Mouse (Mus musculus) Muller cell, postnatal 12 days (primary cell): Measurements from ENCODE around the gene Mertk.
"Not testable (repeated sequence)": the region's sequence is repeated elsewhere in the genome, so short reads cannot be mapped to it uniquely, and the experiment has no call there.

Experiments
- DNase-seq: peaks from one replicate; pipeline ENCODE4 v3.0.0-alpha.2; 2015; ENCODE audit errors: inconsistent ontology term

Mertk gene

GRCm38 (mm10) chr2:128698693-128699181, at the start of gene Mertk:
Mertk (plus strand) TSS chr2:128698956.
- peak; percentile 99 for DNase-seq

- no peak for DNase-seq
Observed at GRCm38 (mm10) chr2:128680661-128681060, 18.1 kb upstream of the Mertk start.

DNA sequence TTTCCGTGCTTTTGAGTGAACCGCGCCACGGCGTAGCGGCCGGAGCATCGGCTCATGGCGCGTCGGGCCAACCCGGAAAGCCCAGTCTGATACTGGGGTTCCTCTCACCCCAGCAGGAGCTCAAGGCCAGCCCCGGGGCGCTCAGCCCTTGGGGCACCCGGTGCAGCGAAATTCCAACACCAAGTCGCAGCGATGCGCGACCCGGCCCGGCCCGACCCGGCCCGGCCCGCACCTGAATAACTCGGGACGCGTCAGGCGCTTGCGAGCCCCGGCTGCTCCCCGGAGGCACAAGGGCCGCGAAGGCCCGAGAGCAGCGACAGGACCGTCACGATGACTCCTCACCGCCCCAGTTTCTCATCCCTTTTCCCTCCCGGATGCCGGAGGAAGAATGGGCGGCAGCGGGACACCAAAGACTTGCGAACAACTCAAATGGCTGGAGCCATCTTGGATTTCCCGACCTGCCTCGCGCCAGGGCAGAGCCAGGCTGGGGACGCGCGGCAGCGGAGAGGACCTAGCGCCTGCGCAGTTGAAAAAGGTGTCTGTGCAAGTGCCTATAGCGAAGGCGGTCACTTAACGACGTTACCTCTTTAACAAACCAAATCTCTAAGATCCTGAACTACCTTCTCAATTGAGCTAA, 11.7 kb upstream of the Mertk start, which contains the start of gene Anapc1:
Gene Anapc1, minus strand, starts transcription at position 471 of the 637 bp plus-strand sequence.
- DNase-seq: peak; percentile 88

DNA sequence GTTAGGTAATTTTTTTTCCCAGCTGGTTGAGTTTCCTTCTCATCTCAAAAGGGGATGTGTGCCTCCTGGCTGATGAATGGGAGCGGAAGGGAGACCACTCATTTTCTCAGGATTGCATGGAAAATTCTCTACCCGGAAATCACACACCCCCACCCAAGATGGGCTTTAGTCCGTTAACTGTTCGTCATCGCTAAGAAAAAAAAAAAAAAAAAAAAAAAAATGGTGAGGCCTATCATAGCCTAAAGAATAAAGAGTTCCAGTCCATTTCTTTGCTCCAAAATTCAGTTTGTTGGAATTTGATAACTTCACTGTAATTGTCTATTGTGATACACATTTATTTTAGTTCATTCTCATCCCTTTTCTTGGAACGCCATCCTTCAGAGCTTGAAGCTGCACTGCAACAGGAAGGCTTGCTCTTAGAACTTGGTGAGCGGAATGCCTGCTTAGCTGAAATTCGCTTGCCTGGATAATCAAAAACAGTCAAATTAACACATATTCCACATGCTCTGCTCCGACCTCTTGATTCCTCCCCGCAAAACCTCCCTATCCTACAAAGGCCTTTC, 11.1 kb upstream of the Mertk start:
- no peak for DNase-seq

DNA sequence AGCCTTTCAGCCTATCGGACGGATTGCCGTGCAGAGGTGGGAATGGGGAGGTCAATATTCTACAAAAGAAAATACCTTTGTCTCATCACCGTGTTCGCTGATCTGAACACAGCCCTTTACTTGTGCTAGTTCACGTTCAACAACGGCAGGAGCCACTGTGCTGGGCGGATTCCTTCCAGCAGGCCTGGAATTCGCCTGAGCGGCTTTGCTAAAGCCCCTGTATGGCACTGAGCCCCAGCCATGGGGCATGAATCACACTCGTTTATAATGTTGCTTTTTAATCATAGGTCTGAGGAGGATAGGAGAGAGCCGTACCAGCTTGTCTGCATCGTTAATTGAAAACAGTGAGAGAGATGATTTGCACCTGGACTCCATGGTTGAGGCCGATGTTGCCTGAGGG, 6.4 kb upstream of the Mertk start:
- no peak for DNase-seq

- DNase-seq: peak; percentile 27
Observed at GRCm38 (mm10) chr2:128692771-128693170, 6.0 kb upstream of the Mertk start.

GRCm38 (mm10) chr2:128693236-128693635, 5.5 kb upstream of the Mertk start:
- DNase-seq: no peak

DNA sequence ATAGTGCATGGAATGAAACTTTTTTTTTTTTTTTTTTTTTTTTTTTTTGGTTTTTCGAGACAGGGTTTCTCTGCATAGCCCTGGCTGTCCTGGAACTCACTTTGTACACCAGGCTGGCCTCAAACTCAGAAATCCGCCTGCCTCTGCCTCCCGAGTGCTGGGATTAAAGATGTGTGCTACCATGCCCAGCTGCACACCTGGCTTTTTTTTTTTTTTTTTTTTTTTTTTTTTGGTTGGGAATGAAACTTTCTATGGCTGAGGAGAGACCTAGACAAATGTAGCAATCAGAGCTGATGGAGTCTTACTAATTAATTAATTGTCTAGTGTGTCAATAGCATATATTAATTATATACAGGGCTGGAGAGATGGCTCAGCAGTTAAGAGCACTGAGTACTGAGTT, 4.9 kb upstream of the Mertk start:
- DNase-seq: not testable (repeated sequence)

DNA sequence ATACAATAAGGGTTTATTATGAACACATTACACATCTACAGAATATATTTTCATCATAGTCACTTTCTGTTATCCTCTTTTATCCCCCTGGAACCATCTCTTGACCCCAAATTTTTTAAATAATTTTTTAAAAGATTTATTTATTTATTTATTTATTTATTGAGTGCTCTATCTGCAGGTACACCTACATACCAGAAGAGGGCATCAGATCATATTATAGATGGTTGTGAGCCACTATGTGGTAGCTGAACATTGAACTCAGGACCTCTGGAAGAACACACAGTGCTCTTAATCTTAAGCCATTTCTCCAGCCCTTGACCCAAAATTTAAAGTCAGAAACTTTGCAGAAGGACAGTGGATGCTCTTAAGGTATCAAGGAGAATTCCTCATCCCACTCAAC, 4.2 kb upstream of the Mertk start:
- no peak for DNase-seq

DNA sequence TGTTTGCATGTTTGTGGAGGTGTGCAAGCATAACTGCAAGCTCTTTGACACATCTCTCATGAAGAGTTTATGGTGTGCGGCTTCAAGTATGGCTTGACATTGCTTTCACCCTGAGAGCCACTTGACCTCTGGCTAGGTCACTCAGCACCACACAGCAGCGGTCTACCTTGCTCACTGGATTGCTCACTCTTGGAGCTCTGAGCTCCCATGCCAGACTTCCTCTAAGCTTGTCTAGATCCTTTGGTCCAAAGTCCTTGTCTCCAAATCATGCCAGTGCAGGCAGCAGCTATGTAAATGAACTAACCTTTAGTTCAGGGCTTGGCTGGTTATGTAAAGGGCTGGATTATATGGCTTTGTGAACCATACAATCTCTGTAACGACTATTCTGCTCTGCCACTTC, 2.3 kb upstream of the Mertk start:
- no peak for DNase-seq

- no peak for DNase-seq
Observed at GRCm38 (mm10) chr2:128697047-128697446, 1.7 kb upstream of the Mertk start.

- DNase-seq: no peak
Observed at GRCm38 (mm10) chr2:128697566-128697965, 1.2 kb upstream of the Mertk start.

GRCm38 (mm10) chr2:128698140-128698692, 540 bp upstream of the Mertk start:
- peak; percentile 88 for DNase-seq

- DNase-seq: peak; percentile 66
Observed at GRCm38 (mm10) chr2:128699201-128699885, 587 bp downstream of the Mertk start.

DNA sequence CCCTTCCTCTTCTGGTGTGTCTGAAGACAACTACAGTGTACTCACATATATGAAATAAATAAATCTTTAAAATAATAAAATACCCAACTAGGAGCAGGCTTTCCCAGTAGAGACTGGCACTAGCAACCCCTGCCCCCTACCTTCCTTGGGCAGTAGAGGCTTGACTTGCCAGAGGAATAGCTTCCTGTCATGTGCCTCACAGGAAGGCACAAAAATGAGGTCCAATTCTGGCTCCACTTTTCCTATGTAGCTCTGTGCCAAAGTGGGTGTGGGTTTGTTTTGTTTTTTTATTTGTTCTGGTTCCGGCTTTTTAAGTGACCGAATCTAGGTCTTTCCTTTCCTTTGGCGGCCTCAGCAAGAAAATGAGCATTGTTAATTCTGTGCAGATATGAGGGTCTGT, 5.7 kb downstream of the Mertk start:
- DNase-seq: no peak

GRCm38 (mm10) chr2:128709264-128709663, 10.5 kb downstream of the Mertk start:
- peak; percentile 96 for DNase-seq

- DNase-seq: no peak
Observed at GRCm38 (mm10) chr2:128710609-128711008, 11.9 kb downstream of the Mertk start.

GRCm38 (mm10) chr2:128712940-128713339, 14.2 kb downstream of the Mertk start:
- DNase-seq: no peak

DNA sequence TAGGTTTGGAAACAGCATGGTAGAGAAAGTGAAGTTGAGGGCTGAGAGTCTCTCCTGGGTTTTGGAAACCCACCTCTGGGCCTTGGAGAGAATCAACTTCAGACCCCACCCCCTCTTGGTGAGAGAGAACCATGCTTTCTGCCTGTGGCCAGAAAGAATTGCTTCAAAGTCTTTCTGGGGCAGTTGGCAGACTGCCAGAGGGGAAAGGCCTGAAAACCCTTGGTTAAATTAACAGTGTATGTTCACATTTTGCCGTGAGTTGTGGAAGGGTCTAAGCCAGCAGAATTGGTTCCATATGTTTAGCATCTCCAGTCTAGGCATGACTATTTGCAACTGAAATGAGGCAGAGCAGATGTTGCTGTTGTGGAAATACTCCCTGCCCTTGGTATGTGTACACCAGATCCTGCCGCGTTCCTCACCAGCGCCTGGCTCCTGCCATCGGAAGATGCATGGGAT, 14.8 kb downstream of the Mertk start:
- peak; percentile 51 for DNase-seq

GRCm38 (mm10) chr2:128714724-128715241, 16.0 kb downstream of the Mertk start:
- no peak for DNase-seq

DNA sequence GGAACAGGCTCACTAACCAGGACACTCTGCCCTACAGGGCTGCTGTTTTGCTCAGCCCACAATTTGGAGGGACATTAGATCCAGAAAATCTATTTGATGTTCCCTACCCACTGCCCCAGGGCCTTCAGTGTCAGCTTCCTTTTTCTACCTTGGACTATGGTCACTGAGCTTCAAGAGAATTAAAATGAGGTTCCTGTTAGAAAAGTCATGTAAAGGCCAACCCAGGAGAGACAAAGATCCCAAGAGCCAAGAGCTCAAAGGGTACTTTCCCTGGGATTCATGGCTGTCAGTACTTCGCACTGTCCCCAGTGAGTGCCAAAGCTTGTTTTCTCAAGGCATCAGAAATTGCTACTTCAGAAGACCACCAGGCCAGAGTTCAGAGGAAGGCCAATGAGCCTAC, 17.2 kb downstream of the Mertk start:
- DNase-seq: no peak

DNA sequence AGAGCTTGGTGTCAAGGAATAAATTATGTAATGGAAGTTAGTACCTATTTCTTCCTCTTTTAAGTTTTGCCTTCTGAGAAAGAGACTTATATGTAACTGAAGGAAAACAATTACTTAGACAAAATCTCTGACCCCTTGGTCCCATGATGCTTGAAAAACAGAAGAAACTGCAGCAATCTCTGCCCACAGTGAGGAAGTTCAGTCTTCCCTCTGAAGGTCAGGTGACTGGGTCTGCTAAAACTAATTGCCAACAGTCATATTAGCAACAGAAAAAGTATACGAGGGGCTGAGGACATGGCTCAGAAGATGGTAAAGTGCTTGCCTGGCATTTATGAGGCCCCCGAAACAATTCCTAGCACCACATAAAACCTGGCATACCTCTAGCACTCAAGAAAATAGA, 20.6 kb downstream of the Mertk start:
- DNase-seq: no peak
